Mouse (Mus musculus) CD4-positive helper T cell, adult 2 months (primary cell): Measurements from ENCODE around the gene Olfr145.

Experiments
- DNase-seq: peaks from one replicate; pipeline ENCODE4 v3.0.0-alpha.2; 2012; ENCODE audit warnings: low read depth, missing footprints, low spot score

The Olfr145 gene

GRCm38 (mm10) chr9:37896661-37897060 is at the start of gene Olfr145:
Olfr145 (plus strand) TSS chr9:37896724.
- no peak for DNase-seq

- no peak for DNase-seq
Measured at GRCm38 (mm10) chr9:37849267-37849666, 47.3 kb upstream of the Olfr145 start.

GRCm38 (mm10) chr9:37853969-37854368 is 42.6 kb upstream of the Olfr145 start, which contains the start of gene Olfr877:
Olfr877 (plus strand) TSS chr9:37854269.
- no peak for DNase-seq

GRCm38 (mm10) chr9:37863325-37863724 is 33.2 kb upstream of the Olfr145 start:
- DNase-seq, result no peak

GRCm38 (mm10) chr9:37870246-37870645 is 26.3 kb upstream of the Olfr145 start:
- no peak for DNase-seq

- no peak for DNase-seq
Measured at GRCm38 (mm10) chr9:37871097-37871496, 25.4 kb upstream of the Olfr145 start.

GRCm38 (mm10) chr9:37871536-37871935 is 25.0 kb upstream of the Olfr145 start:
- no peak for DNase-seq

GRCm38 (mm10) chr9:37890960-37891359 is 5.6 kb upstream of the Olfr145 start:
- DNase-seq, result no peak

GRCm38 (mm10) chr9:37905555-37905954 is 9.0 kb downstream of the Olfr145 start:
- DNase-seq, result no peak

GRCm38 (mm10) chr9:37917540-37917939 is 21.0 kb downstream of the Olfr145 start, which contains the start of gene Olfr878:
Olfr878 (plus strand) TSS chr9:37917840.
- no peak for DNase-seq

GRCm38 (mm10) chr9:37918018-37918417 is 21.5 kb downstream of the Olfr145 start:
- no peak for DNase-seq

- no peak for DNase-seq
Measured at GRCm38 (mm10) chr9:37924194-37924593, 27.7 kb downstream of the Olfr145 start.

- no peak for DNase-seq
Measured at GRCm38 (mm10) chr9:37925445-37925844, 28.9 kb downstream of the Olfr145 start.

- no peak for DNase-seq
Measured at GRCm38 (mm10) chr9:37926019-37927013, 29.8 kb downstream of the Olfr145 start.

GRCm38 (mm10) chr9:37932519-37932918 is 36.0 kb downstream of the Olfr145 start:
- DNase-seq, result peak; percentile 11

- no peak for DNase-seq
Measured at GRCm38 (mm10) chr9:37934146-37934545, 37.6 kb downstream of the Olfr145 start.

- no peak for DNase-seq
Measured at GRCm38 (mm10) chr9:37941167-37941566, 44.6 kb downstream of the Olfr145 start.
